Mouse (Mus musculus) Patski (cell line): ENCODE measurements around the gene Ackr1. TPM values are rescaled to one million over a fixed set of nuclear protein-coding genes. Genes with fewer than 3 reads are reported as not detected.

Experiments used
- ATAC-seq: fragments of 100-300 bp; one replicate; pipeline ENCODE4 v1.8.0; 2021
- CTCF ChIA-PET: fragments of 350-600 bp; sonication (Branson Sonifier 250); formaldehyde crosslinking; loops from one replicate; lab custom pipeline; 2022; ENCODE audit warnings: inconsistent platforms; lab: Charles Lee
- POLR2A ChIA-PET: fragments of 350-600 bp; sonication (Branson Sonifier 250); formaldehyde crosslinking; loops from one replicate; lab custom pipeline; 2022; ENCODE audit warnings: antibody characterized with exemption, inconsistent platforms; lab: Charles Lee
- DNase-seq: peaks from one replicate; pipeline ENCODE4 v3.0.0-alpha.2; 2011; ENCODE audit warnings: low read depth, low spot score
- H3K27me3 ChIP-seq: fragments of 371-371 bp; one replicate; pipeline ENCODE4 v1.5.1; 2021
- CTCF ChIP-seq: fragments of 100-300 bp; IDR thresholded peaks from one replicate; pipeline ENCODE4 v1.5.1; 2021
- in situ Hi-C: fragments of 300-500 bp; cut with MboI; formaldehyde crosslinking; loops from 3 replicates; pipeline ENCODE4 v1.11.1; 2018; ENCODE audit warnings: low pct_unique_long_range_greater_than_20kb, mixed read lengths
- polyA plus RNA-seq: library from polyadenylated mRNA; unstranded; gene quantifications from one replicate; pipeline ENCODE4 v1.2.3, GENCODE M21; 2021

Gene Ackr1
- polyA plus RNA-seq: not detected

DNA sequence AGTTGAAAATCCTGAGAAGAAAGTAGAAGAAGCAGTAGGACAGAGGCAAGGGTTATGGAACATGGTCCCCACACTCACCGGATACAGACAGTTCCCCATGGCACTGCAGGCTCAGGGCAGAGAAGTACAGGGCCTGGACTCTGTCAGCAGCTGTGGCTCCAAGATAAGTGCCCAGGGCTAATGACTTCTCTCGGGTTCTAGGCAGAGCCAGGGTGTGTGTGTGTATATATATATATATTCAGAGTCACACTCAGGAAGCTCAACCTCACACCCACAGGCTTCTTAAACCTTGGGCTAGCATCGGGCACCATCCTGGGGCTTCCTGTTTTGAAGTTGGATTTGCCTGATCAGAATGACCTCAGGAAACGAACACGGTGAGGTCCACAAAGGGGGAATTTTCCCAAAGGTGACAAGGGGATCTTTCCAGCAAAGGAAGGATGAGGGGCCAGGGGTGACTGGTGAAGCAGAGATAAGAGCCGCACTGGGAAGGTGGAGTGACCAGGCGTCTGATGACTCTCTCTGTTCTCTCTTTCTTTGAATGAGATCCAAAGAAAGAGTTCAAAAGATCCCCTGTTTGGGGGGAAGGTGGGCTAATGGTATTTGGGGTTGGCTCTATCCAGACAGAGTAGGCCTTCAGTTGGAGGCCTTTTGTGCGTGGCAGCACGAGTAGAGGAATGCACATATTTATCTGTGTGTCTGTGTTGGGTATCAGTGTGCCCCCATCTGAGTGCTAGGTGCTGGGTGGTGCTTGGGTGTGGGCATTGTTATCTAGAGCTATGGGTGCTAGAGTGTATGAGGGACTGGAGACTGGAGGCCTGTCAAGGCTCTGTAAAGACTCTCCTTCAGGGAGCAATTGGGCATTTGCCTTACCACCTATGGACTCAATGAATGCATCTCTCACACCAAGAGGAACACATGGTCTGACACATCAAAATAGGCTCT, at the start of gene Ackr1:
Gene Ackr1 (minus strand): TSS at position 439 of the 942 bp plus-strand sequence.
- in situ Hi-C loops: no loop called here
- DNase-seq (no peak), ATAC-seq (no peak)
- H3K27me3 ChIP-seq: no peaks in the 10 kb centered on the region
- ChIA-PET CTCF (no interaction called here), POLR2A (interaction anchor here (0.8 kb wide), 1 partner anchor 7 kb away, joined by 3 read pairs; no protein-coding TSS in a partner anchor)
- TF ChIP-seq CTCF: no peak

DNA sequence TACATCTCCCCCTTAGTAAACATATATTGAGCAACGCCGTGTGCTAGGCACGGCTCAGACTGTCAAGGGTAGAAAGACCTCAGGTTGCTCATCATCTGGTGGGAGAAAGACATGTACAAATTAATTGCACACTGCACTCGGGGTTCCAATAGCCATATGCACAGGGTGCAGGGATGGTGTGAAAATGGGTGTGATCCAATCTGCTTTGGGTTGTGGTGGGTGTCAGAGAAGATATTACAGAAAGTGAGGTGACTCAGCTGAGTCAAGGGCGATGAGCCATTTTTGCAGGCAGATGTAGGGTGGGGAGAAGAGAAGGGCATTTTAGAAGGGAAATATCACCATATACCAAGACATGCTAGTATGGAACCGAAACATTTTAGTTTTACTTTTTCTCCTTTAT, 47.9 kb upstream of the Ackr1 start:
- TF ChIP-seq CTCF: no peak
- ChIA-PET CTCF (no interaction called here), POLR2A (no interaction called here)
- in situ Hi-C loops: loop anchor here (25.0 kb wide), 2 partner anchors 744 to 844 kb away; partner anchors contain the start of gene Dusp23
- DNase-seq: no peak
- H3K27me3 ChIP-seq: no peaks in the 10 kb centered on the region
- no peak for ATAC-seq

DNA sequence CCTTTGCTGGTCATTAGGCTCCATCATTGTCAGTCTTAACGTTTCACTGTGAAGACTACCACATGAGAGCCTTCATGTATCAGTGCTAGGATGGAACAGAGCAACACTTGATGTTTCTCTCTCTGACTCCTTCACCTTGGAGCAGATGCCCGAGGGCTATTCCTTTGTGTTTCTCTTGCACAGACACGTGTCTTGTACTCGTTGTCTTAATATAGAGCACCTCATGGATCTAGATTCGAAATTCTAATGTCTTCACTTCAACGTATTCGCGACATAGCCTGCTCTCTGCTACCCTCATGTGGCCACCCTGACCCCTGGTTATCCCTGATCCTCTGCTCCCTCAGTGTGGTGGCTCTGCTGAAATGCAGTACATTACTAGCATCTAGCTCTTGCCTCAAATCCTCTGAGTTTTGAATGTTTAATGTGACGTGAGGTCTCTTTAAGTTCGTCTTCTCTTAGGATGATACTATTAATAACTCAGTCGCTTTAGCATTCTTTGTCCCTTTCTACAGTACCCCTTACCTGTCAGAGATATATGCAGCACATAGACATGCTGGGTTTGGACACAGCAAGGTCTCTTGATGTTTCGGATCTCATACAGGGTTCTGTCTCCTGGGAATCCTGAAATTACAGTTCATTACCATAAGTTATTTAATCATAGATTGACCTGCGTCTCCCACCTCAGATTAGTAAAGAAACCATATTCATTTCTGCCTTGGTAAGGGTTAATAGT, 44.0 kb upstream of the Ackr1 start:
- TF ChIP-seq CTCF: peak; percentile 46
- DNase-seq (no peak), ATAC-seq (no peak)
- H3K27me3 ChIP-seq: no peaks in the 10 kb centered on the region
- ChIA-PET CTCF (no interaction called here), POLR2A (no interaction called here)
- in situ Hi-C loops: loop anchor here (25.0 kb wide), 2 partner anchors 740 to 840 kb away; partner anchors contain the start of gene Dusp23

DNA sequence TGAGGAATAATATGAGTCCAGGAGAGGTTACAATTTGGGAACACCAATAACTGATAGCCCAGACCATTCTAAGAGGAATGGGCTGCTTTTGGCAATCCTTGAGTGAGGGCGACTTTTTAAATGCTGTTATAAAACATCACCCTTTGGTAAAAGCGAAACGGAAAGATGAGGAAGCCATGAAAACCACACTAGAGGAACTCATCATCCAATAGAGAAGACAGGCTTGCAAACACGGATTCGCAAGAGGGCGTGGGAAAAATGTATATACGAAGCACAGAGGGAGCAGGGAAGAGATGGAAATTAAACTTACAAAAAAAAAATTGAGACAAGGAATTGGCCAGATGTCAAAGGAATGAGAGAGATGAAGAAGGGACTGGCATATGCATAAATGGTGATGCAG, 40.5 kb upstream of the Ackr1 start:
- ChIA-PET CTCF (no interaction called here), POLR2A (no interaction called here)
- DNase-seq: no peak
- no peak for TF ChIP-seq CTCF
- in situ Hi-C loops: no loop called here
- no peak for ATAC-seq
- H3K27me3 ChIP-seq: peaks cover 2% of the 10 kb centered on the region

DNA sequence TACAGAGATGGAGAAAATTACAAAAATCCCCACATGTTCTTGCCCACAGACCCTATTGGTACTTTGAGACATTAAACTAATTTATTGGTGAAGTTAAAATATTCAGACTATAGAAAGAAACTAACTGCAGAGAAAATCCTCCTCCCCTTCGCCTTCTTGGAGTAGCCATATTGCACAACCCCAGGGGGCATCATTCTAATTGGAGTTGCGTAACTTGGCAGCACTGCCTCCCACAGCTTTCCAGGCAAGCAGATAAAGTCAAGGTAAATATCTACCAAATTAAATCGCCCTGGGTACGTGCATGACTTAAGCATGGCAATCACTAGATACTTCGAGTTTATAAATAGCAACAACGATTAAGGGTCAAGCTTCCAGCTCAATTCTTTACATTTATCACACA, 38.0 kb upstream of the Ackr1 start:
- ATAC-seq (no peak), DNase-seq (no peak)
- no peak for TF ChIP-seq CTCF
- peaks cover 24% of the 10 kb centered on the region for H3K27me3 ChIP-seq
- ChIA-PET POLR2A (no interaction called here), CTCF (interaction anchor here (1.1 kb wide), 1 partner anchor 30 kb away, joined by 3 read pairs; no protein-coding TSS in a partner anchor)
- in situ Hi-C loops: no loop called here

DNA sequence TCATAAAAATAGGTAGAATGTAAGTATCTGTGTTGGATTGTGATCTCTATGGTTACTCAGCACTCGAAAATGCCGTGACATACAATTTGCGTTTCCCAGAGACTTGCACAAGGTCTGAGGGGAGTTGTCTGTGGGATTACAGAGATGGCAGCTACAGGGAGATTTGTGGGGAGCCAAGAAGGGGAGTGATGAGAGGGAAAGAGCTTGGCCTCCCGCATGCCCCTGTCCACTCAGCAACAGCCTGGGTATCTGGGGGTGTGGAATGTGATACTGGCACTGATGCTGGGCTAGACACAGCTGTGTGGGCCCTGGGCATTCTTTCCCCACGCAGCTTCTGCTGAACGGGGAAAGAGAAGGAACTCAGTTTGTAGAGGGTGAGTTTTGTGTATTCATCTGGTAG, 36.9 kb upstream of the Ackr1 start:
- DNase-seq (no peak), ATAC-seq (no peak)
- no peak for TF ChIP-seq CTCF
- H3K27me3 ChIP-seq: peaks cover 24% of the 10 kb centered on the region
- CTCF ChIA-PET: interaction anchor here (1.1 kb wide), 1 partner anchor 29 kb away, joined by 3 read pairs; no protein-coding TSS in a partner anchor
- POLR2A ChIA-PET: no interaction called here
- in situ Hi-C loops: no loop called here

DNA sequence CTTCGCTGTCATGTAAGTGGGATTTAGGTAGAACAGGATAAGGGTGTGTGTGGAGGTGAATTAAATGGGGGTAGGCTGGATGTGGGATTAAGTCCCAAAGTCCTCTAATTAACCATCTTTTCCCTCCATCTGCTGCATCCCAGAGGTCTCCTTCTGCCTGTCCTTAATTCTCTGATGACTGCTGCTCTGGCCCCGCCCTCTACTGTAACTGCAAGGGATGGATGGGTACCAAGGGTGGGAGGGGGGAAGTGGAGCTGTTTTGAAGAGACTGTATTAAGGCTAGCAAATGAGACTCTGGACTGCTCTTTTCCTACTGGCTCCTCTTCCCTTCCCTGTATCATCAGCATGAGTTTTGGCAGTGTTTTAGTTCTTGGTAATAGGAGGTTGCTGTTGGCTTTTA, 36.1 kb upstream of the Ackr1 start:
- DNase-seq (no peak), ATAC-seq (no peak)
- ChIA-PET CTCF (no interaction called here), POLR2A (no interaction called here)
- H3K27me3 ChIP-seq: peaks cover 24% of the 10 kb centered on the region
- in situ Hi-C loops: no loop called here
- TF ChIP-seq CTCF: no peak

DNA sequence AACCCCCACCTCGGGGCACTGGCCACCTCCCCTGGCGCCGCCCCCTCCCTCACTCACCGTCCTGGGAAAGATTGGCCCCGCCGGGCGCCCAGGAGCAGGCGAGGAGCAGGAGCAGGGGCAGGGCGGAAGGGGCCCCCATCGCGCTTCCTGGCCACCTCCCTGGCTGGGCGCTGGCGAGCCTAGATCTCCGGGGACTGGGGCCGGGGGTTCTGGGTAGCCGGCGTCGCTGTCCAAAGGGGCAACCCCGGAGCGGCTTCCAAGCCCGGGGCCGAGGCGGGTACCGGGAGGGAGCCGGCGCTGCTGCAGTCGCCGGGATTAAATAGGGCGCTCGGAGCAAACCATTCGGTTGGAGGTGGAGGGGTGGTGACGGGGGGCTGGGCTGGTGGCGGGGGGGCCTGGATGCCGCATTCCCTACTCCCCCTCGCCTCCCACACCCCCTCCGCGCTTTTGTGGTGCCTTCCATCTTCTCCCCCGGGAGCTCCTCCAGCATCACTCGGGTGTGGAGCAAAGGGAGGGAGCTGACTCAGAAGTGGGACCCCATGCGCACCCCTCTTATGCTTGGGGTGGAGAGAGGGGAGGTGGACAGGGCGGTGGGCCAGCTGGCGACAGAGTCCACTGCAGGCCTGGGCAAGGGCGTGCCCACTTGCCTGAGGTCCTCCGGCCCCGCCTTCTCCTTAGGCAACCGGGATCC, 34.0 kb upstream of the Ackr1 start, which contains the start of gene Cadm3:
Gene Cadm3 (minus strand): TSS at position 340 of the 691 bp plus-strand sequence.
- DNase-seq: no peak
- ChIA-PET CTCF (no interaction called here), POLR2A (no interaction called here)
- H3K27me3 ChIP-seq: peaks cover 24% of the 10 kb centered on the region
- in situ Hi-C loops: no loop called here
- ATAC-seq: no peak
- no peak for TF ChIP-seq CTCF

DNA sequence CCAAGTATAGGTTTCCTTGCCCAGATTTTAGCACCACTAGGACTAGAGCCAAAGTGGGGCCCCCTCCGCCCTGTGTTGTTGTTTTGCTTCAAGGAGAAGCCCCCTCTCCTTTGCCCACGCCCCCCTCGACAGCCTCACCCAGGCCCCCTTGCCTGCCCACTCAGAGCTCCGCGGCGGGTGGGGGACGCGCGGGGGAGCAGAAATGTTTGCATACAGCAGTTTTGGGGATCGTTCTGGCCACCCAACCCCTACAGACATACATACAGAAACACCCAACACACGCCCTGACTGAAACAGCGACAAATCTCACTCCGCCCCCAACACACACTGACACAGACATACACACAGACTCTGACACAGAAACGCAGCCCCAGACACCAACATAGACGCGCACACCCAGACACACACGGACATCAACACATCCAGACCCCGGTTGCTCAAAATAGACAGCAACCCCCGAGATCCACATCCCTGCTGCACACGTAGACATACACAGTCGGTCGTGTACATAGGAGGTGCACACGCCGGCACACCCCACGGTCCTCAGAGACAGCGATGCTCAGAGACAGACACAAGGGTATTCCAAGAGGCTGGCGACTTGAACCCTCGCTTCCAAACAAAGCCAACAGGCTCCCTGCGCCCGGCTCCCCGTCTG, 33.3 kb upstream of the Ackr1 start:
- no peak for ATAC-seq
- POLR2A ChIA-PET: no interaction called here
- CTCF ChIA-PET: no interaction called here
- in situ Hi-C loops: no loop called here
- peaks cover 24% of the 10 kb centered on the region for H3K27me3 ChIP-seq
- no peak for TF ChIP-seq CTCF
- no peak for DNase-seq

DNA sequence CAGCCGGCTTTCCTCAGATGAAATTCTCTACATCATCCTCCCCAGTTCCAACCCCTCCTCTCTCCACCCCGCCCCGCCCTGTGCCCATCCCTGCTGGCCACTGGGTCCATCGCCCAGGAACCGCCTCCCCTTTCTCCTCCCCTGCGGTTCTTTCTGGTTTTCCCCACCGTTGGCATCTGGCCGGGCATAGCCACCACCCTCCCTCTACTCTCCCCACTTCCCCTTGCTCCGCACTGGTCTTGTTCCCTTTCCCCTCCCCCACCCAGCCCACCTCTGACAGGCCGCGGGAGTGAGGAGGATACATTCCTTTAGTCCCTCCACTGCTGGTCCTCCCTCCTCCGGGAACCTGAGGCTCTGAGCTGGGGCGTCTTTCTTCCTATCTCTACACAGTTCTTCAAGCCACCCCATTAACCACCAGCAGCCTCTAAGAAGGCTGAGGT, 32.4 kb upstream of the Ackr1 start:
- no peak for TF ChIP-seq CTCF
- DNase-seq (no peak), ATAC-seq (no peak)
- H3K27me3 ChIP-seq: peaks cover 24% of the 10 kb centered on the region
- ChIA-PET POLR2A (no interaction called here), CTCF (no interaction called here)
- in situ Hi-C loops: no loop called here
